Mouse (Mus musculus): ENCODE measurements around the gene 4930415O20Rik.

GRCm38 (mm10) chr15:98617176-98617537, 46.4 kb downstream of the 4930415O20Rik start:
- no peak for TF ChIP-seq TCF12 (IDR thresholded peaks at IDR 0.05; ENCODE audit: insufficient read depth, poor library complexity, severe bottlenecking)
- no peak for TF ChIP-seq POLR2A (IDR thresholded peaks at IDR 0.05; ENCODE audit: insufficient read length, low read depth)
- no peak for TF ChIP-seq USF1 (IDR thresholded peaks at IDR 0.05; ENCODE audit: low read depth)
- TF ChIP-seq MAX (IDR thresholded peaks at IDR 0.05; ENCODE audit: low read depth) = no peak
- no peak for TF ChIP-seq CEBPB (IDR thresholded peaks at IDR 0.05; ENCODE audit: insufficient read depth, poor library complexity, severe bottlenecking)
- TF ChIP-seq TCF3 (IDR thresholded peaks at IDR 0.05; ENCODE audit: insufficient read length, low read depth) = no peak
- no peak for TF ChIP-seq MYOD1 (IDR thresholded peaks at IDR 0.05; ENCODE audit: control insufficient read depth in 1 of 3, insufficient read length in 2 of 3, low read depth in 2 of 3)
- TF ChIP-seq POLR2AphosphoS2 (IDR thresholded peaks at IDR 0.05; ENCODE audit: insufficient read length, low read depth) = no peak
- TF ChIP-seq MYOG (IDR thresholded peaks at IDR 0.05; ENCODE audit: control insufficient read depth in 1 of 3, insufficient read depth in 1 of 3, insufficient read length in 2 of 3, low read depth in 2 of 3) = no peak
- TF ChIP-seq E2F4 (IDR thresholded peaks at IDR 0.05; ENCODE audit: insufficient read depth) = no peak
- no peak for TF ChIP-seq SRF (IDR thresholded peaks at IDR 0.05; ENCODE audit: control insufficient read depth, insufficient read length, low read depth)
